Mouse (Mus musculus): ENCODE measurements around the gene Pptc7. TPM values are rescaled to one million over a fixed set of nuclear protein-coding genes. Genes with fewer than 3 reads are reported as not detected.

The Pptc7 gene
- polyA plus RNA-seq, 1 experiment from 2014 or later = 8.8 TPM

DNA sequence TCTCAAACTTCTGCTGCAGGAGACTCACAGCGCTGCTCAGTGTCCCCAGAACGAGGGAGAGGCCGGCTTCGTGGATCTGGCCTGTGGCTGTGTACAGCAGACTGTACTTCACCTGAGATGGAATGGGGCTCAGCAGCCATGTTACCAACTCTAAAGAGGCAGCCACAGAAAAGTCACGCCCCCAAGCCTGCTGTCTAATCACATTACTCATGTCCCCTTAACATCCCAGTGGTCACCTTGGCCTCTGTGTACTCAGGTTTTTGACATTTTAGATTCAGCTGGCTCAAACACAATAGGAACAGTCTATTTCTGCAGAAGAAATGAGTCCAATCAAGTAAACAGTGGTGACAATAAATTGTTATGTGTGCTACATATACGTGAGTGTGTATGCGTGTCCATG lies 36.2 kb upstream of the Pptc7 start:
- no peaks in the 10 kb centered on the region for H3K4me1 ChIP-seq
- no peak for ATAC-seq (ENCODE audit: low FRiP score, low read depth)
- no peak overlapping the region for H3K27ac ChIP-seq
- H3K36me3 ChIP-seq = peaks cover 45% of the 10 kb centered on the region
- H3K4me2 ChIP-seq (replicated peaks) = no peak overlapping the region
- H3K4me3 ChIP-seq = no peak overlapping the region
- H3K27me3 ChIP-seq = no peaks in the 10 kb centered on the region
- H3K9ac ChIP-seq = no peak overlapping the region
- 92% methylated on average over 7 of the region's 7 CpGs for WGBS
- H3K9me3 ChIP-seq = no peaks in the 10 kb centered on the region

DNA sequence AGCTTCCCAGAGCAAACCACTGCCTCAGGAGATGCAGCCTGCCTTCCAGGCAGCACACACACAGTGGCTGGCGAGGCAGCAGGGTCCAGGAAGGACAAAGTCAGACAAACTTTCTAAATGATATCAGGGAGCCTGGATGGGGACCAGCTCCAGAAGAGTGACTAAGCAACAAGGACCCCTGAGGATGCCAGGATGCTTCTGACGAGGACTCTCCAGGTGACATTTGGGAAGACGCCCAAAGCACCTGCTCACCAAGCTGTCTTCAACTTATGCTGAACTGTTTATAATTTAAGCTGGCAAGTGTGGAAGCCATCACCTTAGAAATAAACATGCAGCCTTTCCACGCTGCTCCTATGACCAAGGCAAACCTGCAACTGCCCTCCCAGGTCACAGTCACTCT lies 34.9 kb upstream of the Pptc7 start:
- H3K9me3 ChIP-seq = no peaks in the 10 kb centered on the region
- H3K4me1 ChIP-seq = no peaks in the 10 kb centered on the region
- no peak overlapping the region for H3K9ac ChIP-seq
- H3K4me3 ChIP-seq = no peak overlapping the region
- no peaks in the 10 kb centered on the region for H3K27me3 ChIP-seq
- no peak overlapping the region for H3K27ac ChIP-seq
- H3K4me2 ChIP-seq (replicated peaks) = no peak overlapping the region
- 80% methylated on average over 4 of the region's 4 CpGs for WGBS
- peaks cover 55% of the 10 kb centered on the region for H3K36me3 ChIP-seq
- no peak for ATAC-seq (ENCODE audit: low FRiP score, low read depth)

DNA sequence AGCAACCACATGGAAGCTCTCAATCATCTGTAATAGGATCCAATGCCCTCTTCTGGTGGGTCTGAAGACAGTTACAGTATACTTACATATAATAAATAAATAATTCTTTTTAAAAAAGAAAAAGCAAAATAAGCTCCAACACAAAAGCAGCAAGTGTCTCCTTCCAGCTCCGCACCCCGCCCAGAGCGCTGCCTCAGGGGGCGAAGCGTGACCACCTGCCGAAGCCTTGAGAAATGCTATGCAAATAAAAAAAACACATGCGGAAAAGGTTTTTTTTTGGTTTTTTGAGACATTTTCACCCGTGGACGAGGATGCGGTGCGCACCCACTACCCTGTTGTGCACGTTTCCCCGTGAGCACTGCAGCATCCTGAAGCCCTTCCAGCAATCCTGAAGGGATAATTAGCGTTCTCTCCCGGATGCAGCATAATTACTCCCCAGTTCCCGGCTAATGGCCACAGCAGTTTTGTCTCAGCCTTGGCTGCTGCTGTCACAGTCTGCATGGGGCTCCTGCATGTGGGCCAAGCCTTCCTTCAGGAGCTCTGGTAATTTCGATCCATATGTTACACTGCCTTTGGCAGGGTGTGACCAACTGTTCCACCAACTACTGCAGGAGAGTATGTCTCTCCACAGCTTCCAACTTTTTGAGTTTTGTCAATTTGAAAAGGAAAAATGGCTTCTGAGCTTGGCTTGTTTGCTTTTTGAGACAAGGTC lies 32.1 kb upstream of the Pptc7 start:
- no peak overlapping the region for H3K27ac ChIP-seq
- H3K9ac ChIP-seq = no peak overlapping the region
- 74% methylated on average over 17 of the region's 17 CpGs for WGBS
- no peaks in the 10 kb centered on the region for H3K9me3 ChIP-seq
- no peaks in the 10 kb centered on the region for H3K27me3 ChIP-seq
- ATAC-seq (ENCODE audit: low FRiP score, low read depth) = no peak
- no peak overlapping the region for H3K4me2 ChIP-seq (replicated peaks)
- no peak overlapping the region for H3K4me3 ChIP-seq
- H3K4me1 ChIP-seq = no peaks in the 10 kb centered on the region
- H3K36me3 ChIP-seq = peaks cover 80% of the 10 kb centered on the region

- Histone ChIP-seq H3K9me3 (no peaks in the 10 kb centered on the region), H3K4me1 (peaks cover 4% of the 10 kb centered on the region), H3K27ac (no peak overlapping the region), H3K36me3 (peaks cover 66% of the 10 kb centered on the region), H3K4me2 (replicated peaks) (no peak overlapping the region), H3K27me3 (no peaks in the 10 kb centered on the region), H3K9ac (no peak overlapping the region), H3K4me3 (no peak overlapping the region)
- ATAC-seq (ENCODE audit: low FRiP score, low read depth) = no peak
- 83% methylated on average over 6 of the region's 6 CpGs for WGBS
Observed at GRCm38 (mm10) chr5:122258027-122258741, 26.0 kb upstream of the Pptc7 start.

DNA sequence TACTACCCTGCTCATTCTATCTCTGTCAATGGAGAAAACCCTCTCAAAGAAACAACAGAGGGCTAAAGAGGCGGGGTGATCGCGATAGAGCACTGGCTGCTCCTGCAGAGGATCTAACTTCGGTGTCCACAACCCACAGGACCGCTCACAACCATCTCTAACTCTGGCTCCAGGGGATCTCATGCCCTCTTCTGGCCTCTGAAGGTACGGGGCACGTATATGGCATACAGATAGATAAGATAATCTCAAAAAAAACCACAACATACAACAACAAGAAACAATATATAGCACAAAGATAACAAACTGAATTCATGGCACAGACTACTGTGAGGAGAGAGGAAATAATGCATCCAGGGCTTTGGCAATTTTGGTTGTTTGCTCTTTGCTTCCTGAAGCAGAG lies 22.1 kb upstream of the Pptc7 start:
- Histone ChIP-seq H3K4me1 (peaks cover 10% of the 10 kb centered on the region), H3K27ac (no peak overlapping the region), H3K4me3 (no peak overlapping the region), H3K36me3 (peaks cover 29% of the 10 kb centered on the region), H3K9me3 (no peaks in the 10 kb centered on the region), H3K4me2 (replicated peaks) (no peak overlapping the region), H3K27me3 (no peaks in the 10 kb centered on the region), H3K9ac (0 out of 2 replicates have a peak overlapping the region, but pooled peaks have one; percentile 25)
- ATAC-seq (ENCODE audit: low FRiP score, low read depth) = no peak
- 61% methylated on average over 7 of the region's 7 CpGs for WGBS

GRCm38 (mm10) chr5:122263933-122264905 lies 19.9 kb upstream of the Pptc7 start, which contains the start of gene Tctn1:
Gene Tctn1 (minus strand): TSS chr5:122264460.
- peaks cover 10% of the 10 kb centered on the region for H3K4me1 ChIP-seq
- peak; percentile 98 for ATAC-seq (ENCODE audit: low FRiP score, low read depth)
- peak within 1 kb of the TSS; percentile 79 for H3K4me3 ChIP-seq
- H3K9ac ChIP-seq = peak within 1 kb of the TSS; percentile 79
- H3K27me3 ChIP-seq = no peaks in the 10 kb centered on the region
- H3K4me2 ChIP-seq (replicated peaks) = peak within 1 kb of the TSS; percentile 67
- H3K36me3 ChIP-seq = peaks cover 13% of the 10 kb centered on the region
- H3K27ac ChIP-seq = peak within 1 kb of the TSS; percentile 11; the same call in 1 of the 2 replicates
- no peaks in the 10 kb centered on the region for H3K9me3 ChIP-seq
- WGBS = 2% methylated on average over 49 of the region's 49 CpGs

GRCm38 (mm10) chr5:122265187-122265586 lies 19.0 kb upstream of the Pptc7 start:
- no peaks in the 10 kb centered on the region for H3K9me3 ChIP-seq
- H3K27ac ChIP-seq = no peak overlapping the region
- peak overlapping the region; percentile 67; the same call in 1 of the 2 replicates for H3K4me2 ChIP-seq (replicated peaks)
- 66% methylated on average over 3 of the region's 3 CpGs for WGBS
- no peak for ATAC-seq (ENCODE audit: low FRiP score, low read depth)
- peaks cover 4% of the 10 kb centered on the region for H3K36me3 ChIP-seq
- no peak overlapping the region for H3K4me3 ChIP-seq
- no peaks in the 10 kb centered on the region for H3K27me3 ChIP-seq
- H3K9ac ChIP-seq = no peak overlapping the region
- peaks cover 10% of the 10 kb centered on the region for H3K4me1 ChIP-seq

GRCm38 (mm10) chr5:122265942-122266341 lies 18.2 kb upstream of the Pptc7 start:
- Histone ChIP-seq H3K4me3 (no peak overlapping the region), H3K27me3 (no peaks in the 10 kb centered on the region), H3K4me1 (peaks cover 10% of the 10 kb centered on the region), H3K36me3 (no peaks in the 10 kb centered on the region), H3K27ac (no peak overlapping the region), H3K4me2 (replicated peaks) (no peak overlapping the region), H3K9me3 (no peaks in the 10 kb centered on the region), H3K9ac (no peak overlapping the region)
- ATAC-seq (ENCODE audit: low FRiP score, low read depth) = no peak
- WGBS = 99% methylated on average over 2 of the region's 2 CpGs

- no peak for ATAC-seq (ENCODE audit: low FRiP score, low read depth)
- no peaks in the 10 kb centered on the region for H3K27me3 ChIP-seq
- no peaks in the 10 kb centered on the region for H3K9me3 ChIP-seq
- no peak overlapping the region for H3K27ac ChIP-seq
- 72% methylated on average over 7 of the region's 7 CpGs for WGBS
- H3K36me3 ChIP-seq = no peaks in the 10 kb centered on the region
- H3K4me1 ChIP-seq = peaks cover 10% of the 10 kb centered on the region
- H3K4me2 ChIP-seq (replicated peaks) = no peak overlapping the region
- H3K4me3 ChIP-seq = no peak overlapping the region
- no peak overlapping the region for H3K9ac ChIP-seq
Observed at GRCm38 (mm10) chr5:122267136-122267535, 17.0 kb upstream of the Pptc7 start.

GRCm38 (mm10) chr5:122267899-122268298 lies 16.3 kb upstream of the Pptc7 start:
- Histone ChIP-seq H3K9me3 (no peaks in the 10 kb centered on the region), H3K27ac (no peak overlapping the region), H3K4me2 (replicated peaks) (no peak overlapping the region), H3K27me3 (no peaks in the 10 kb centered on the region), H3K9ac (no peak overlapping the region), H3K4me1 (peaks cover 9% of the 10 kb centered on the region), H3K36me3 (no peaks in the 10 kb centered on the region), H3K4me3 (no peak overlapping the region)
- ATAC-seq (ENCODE audit: low FRiP score, low read depth) = no peak
- 29% methylated on average over 5 of the region's 5 CpGs for WGBS

DNA sequence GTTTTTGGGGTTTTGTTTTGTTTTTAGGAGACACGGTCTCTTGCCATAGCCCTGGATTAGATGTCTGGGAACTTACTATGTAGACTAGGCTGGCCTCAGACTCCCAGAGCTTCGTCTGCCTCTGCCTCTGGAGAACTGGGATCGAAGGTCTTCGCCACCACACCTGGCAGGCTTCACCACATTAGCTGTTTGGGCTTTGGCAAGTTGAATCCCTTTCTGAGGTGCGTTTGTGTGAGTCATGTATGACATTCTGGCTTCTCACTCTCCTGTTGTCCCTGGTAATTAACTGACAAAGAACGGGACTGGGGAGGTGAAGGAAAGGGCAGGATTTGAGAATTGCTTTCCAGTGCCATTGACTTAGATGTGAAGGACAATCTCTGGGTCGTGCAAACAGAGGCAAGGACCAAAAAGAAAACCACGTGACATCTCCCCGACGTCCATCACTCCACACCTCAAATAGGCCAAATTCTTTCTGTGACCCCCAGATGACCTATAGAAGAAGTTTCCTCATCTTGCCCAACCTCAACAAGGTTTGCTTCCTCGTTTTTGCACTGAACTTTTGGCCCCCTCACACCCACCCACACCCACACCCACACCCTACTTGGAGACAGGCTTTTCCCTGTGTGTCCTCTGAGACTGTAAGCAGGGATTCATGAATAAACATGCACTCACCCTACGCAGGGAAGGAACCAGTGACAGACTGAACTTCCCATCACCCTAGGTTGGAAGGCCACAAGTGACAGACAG lies 15.1 kb upstream of the Pptc7 start:
- no peaks in the 10 kb centered on the region for H3K9me3 ChIP-seq
- H3K9ac ChIP-seq = no peak overlapping the region
- 66% methylated on average over 12 of the region's 12 CpGs for WGBS
- no peak overlapping the region for H3K4me3 ChIP-seq
- no peaks in the 10 kb centered on the region for H3K36me3 ChIP-seq
- no peak overlapping the region for H3K27ac ChIP-seq
- H3K27me3 ChIP-seq = no peaks in the 10 kb centered on the region
- no peak for ATAC-seq (ENCODE audit: low FRiP score, low read depth)
- no peak overlapping the region for H3K4me2 ChIP-seq (replicated peaks)
- no peaks in the 10 kb centered on the region; the same call in 1 of the 2 replicates for H3K4me1 ChIP-seq
